Mouse (Mus musculus) brain, adult 10 weeks (tissue): ENCODE measurements around the gene Eps8l2. TPM values are rescaled to one million over a fixed set of nuclear protein-coding genes. Genes with fewer than 3 reads are reported as not detected.

Source experiments
- polyA plus RNA-seq: library from polyadenylated mRNA; stranded (reverse); fragments of 350-450 nt; fragmentation: Illumina TruSeq; extraction: RNeasy Lipid Tissue Mini Kit (QIAGEN cat#74804); gene quantifications from one replicate; pipeline ENCODE4 v1.2.3, GENCODE M21; 2015; ENCODE audit warnings: low read depth, low replicate concordance

The Eps8l2 gene
- 6.6 TPM for polyA plus RNA-seq

GRCm38 (mm10) chr7:141338576-141339131 lies at the start of gene Eps8l2:
TSS of gene Eps8l2 (plus strand) at chr7:141338880.

GRCm38 (mm10) chr7:141291921-141292582 lies 46.6 kb upstream of the Eps8l2 start, which contains the start of gene Drd4:
TSS of gene Drd4 (plus strand) at chr7:141292006.

DNA sequence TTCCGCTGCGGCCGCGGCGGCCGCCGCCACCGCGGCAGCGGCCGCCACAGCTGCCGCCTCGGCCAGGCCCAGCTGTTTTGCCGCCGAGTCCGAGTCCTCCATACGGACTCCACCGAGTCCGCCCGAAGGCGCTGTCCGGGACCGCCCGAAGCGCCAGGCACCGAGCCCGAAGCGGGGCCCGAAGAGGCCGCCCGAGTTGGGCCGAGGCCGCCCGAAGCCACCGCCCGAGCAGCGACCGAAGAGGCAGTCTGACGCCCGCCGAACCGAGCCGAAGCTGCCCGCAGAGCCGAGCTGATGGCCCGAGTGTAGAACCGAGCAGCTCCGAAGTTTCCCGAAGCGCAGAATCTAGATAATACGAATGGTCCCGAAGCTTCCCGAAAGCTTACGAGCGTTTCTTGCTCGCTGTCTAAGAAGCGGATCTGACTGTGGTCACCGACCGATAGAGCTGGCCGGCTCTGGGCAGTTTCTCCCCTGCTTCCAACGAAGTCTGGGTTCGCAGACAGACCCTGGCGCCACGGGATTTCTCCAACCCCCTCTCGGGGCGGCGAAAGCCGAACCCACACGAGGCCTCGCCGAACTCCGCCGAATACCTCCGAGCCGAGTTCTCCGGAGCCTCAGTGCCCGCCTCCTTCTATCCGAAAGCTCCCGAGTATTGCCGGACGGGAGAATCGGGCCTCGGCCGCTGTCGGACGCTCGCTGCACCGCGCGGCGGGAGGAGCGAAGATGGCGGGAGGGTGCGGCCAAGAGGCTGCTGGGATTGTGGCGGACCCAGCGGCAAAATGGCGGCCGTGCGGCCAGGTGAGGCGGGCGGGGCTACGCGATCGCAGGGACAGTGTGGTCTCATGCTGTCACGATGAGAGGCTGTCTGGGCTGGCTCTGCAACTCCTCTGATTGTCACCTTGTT lies 11.0 kb upstream of the Eps8l2 start, which contains the start of the genes Deaf1 and Tmem80:
Gene Deaf1, minus strand, starts transcription at position 222 of the 904 bp plus-strand sequence.
Gene Tmem80, plus strand, starts transcription at position 271 of the 904 bp plus-strand sequence.

GRCm38 (mm10) chr7:141391625-141392551 lies 53.2 kb downstream of the Eps8l2 start, which contains the start of gene Taldo1:
TSS of gene Taldo1 (plus strand) at chr7:141392199.

Other genes starting within 250 kb of the Eps8l2 start
- 2.7 TPM for gene Sigirr, start 238.3 kb upstream of the Eps8l2 start, polyA plus RNA-seq
- gene Ano9, start 221.1 kb upstream of the Eps8l2 start, polyA plus RNA-seq = not detected
- gene Ptdss2, start 216.5 kb upstream of the Eps8l2 start, polyA plus RNA-seq = 59.5 TPM
- gene Rnh1, start 166.0 kb upstream of the Eps8l2 start, polyA plus RNA-seq = 53.6 TPM
- 235 TPM for gene Hras, start 144.9 kb upstream of the Eps8l2 start, polyA plus RNA-seq
- gene Lrrc56, start 144.7 kb upstream of the Eps8l2 start, polyA plus RNA-seq = 3.7 TPM
- not detected for gene Lmntd2, start 124.8 kb upstream of the Eps8l2 start, polyA plus RNA-seq
- gene Rassf7, start 123.0 kb upstream of the Eps8l2 start, polyA plus RNA-seq = 2.9 TPM
- gene Phrf1, start 110.1 kb upstream of the Eps8l2 start, polyA plus RNA-seq = 41.3 TPM
- 3.1 TPM for gene Irf7, start 72.4 kb upstream of the Eps8l2 start, polyA plus RNA-seq
- not detected for gene Cdhr5, start 62.1 kb upstream of the Eps8l2 start, polyA plus RNA-seq
- gene Sct, start 59.7 kb upstream of the Eps8l2 start, polyA plus RNA-seq = not detected
- 0.25 TPM for gene Drd4, start 46.9 kb upstream of the Eps8l2 start, polyA plus RNA-seq
- 47.0 TPM for gene Deaf1, start 11.2 kb upstream of the Eps8l2 start, polyA plus RNA-seq
- 50.5 TPM for gene Tmem80, start 11.1 kb upstream of the Eps8l2 start, polyA plus RNA-seq
- 181 TPM for gene Taldo1, start 53.3 kb downstream of the Eps8l2 start, polyA plus RNA-seq
- 34.3 TPM for gene Gatd1, start 75.3 kb downstream of the Eps8l2 start, polyA plus RNA-seq
- gene Cend1, start 90.6 kb downstream of the Eps8l2 start, polyA plus RNA-seq = 400 TPM
- 208 TPM for gene Slc25a22, start 99.0 kb downstream of the Eps8l2 start, polyA plus RNA-seq
- gene Pidd1, start 105.1 kb downstream of the Eps8l2 start, polyA plus RNA-seq = 2.1 TPM
- 731 TPM for gene Rplp2, start 108.5 kb downstream of the Eps8l2 start, polyA plus RNA-seq
- 18.9 TPM for gene Pnpla2, start 116.3 kb downstream of the Eps8l2 start, polyA plus RNA-seq
- 4.0 TPM for gene Cracr2b, start 122.2 kb downstream of the Eps8l2 start, polyA plus RNA-seq
- 42.1 TPM for gene Cd151, start 128.5 kb downstream of the Eps8l2 start, polyA plus RNA-seq
- 45.8 TPM for gene Polr2l, start 136.3 kb downstream of the Eps8l2 start, polyA plus RNA-seq
- 20.6 TPM for gene Tspan4, start 136.4 kb downstream of the Eps8l2 start, polyA plus RNA-seq
- gene Chid1, start 201.0 kb downstream of the Eps8l2 start, polyA plus RNA-seq = 71.2 TPM
- gene Ap2a2, start 223.3 kb downstream of the Eps8l2 start, polyA plus RNA-seq = 97.0 TPM